Mouse (Mus musculus) neural tube, embryonic 14.5 days (tissue): ENCODE results near the gene Fam25c. TPM values are rescaled to one million over a fixed set of nuclear protein-coding genes. Genes with fewer than 3 reads are reported as not detected.
A peak's percentile ranks its signal among the peaks of the same experiment; 100 is the strongest.
"Not testable (repeated sequence)": the region's sequence is repeated elsewhere in the genome, so short reads cannot be mapped to it uniquely, and the experiment has no call there.

ENCODE experiments used
- ATAC-seq: fragments of 200-750 bp; cut with Nextera tagmentation; 2 replicates; pipeline ENCODE4 v1.8.0; 2017; ENCODE audit warnings: low read depth, mild to moderate bottlenecking, moderate TSS enrichment, moderate library complexity
- H3K27ac ChIP-seq: fragments of 300-500 bp; sonication (generic); 2 replicates; pipeline ENCODE4 v1.5.1; 2014; ENCODE audit warnings: low read depth, mild to moderate bottlenecking, control low read depth, low read length, moderate library complexity, mixed read lengths
- H3K27me3 ChIP-seq: fragments of 300-500 bp; sonication (generic); 2 replicates; pipeline ENCODE4 v1.6.1; 2014; ENCODE audit warnings: low read length; ENCODE audit not compliant: control insufficient read depth, insufficient read depth
- H3K36me3 ChIP-seq: fragments of 300-500 bp; sonication (generic); 2 replicates; pipeline ENCODE4 v1.6.1; 2014; ENCODE audit warnings: low read length, mixed read lengths; ENCODE audit not compliant: control insufficient read depth, insufficient read depth
- H3K4me1 ChIP-seq: fragments of 300-500 bp; sonication (generic); 2 replicates; pipeline ENCODE4 v1.6.1; 2014; ENCODE audit warnings: low read length; ENCODE audit not compliant: control insufficient read depth, insufficient read depth
- H3K4me2 ChIP-seq: fragments of 300-500 bp; sonication (generic); 2 replicates; pipeline ENCODE4 v1.6.1; 2014; ENCODE audit warnings: mild to moderate bottlenecking, low read depth, low read length, control low read depth
- H3K4me3 ChIP-seq: fragments of 300-500 bp; sonication (generic); 2 replicates; pipeline ENCODE4 v1.5.1; 2014; ENCODE audit warnings: low read depth, low read length, control low read depth, mixed read lengths
- H3K9ac ChIP-seq: fragments of 300-500 bp; sonication (generic); replicated peaks from 2 replicates; pipeline ENCODE4 v1.6.1; 2014; ENCODE audit warnings: low read depth, mild to moderate bottlenecking, control low read depth, low read length, mixed read lengths
- H3K9me3 ChIP-seq: fragments of 300-500 bp; sonication (generic); 2 replicates; pipeline ENCODE4 v1.6.1; 2016; ENCODE audit warnings: low read length; ENCODE audit not compliant: control insufficient read depth
- WGBS: fragments of 180-500 bp; shearing (Covaris S2); extraction: QIAGEN DNeasy Blood & Tissue Kit; methylation state at CpG from one replicate; pipeline ENCODE4 v1.1.7; 2014; 5-methylcytosine and 5-hydroxymethylcytosine counted together
- polyA plus RNA-seq: library from polyadenylated mRNA; unstranded; fragments of >200 nt; fragmentation: Nextera tagmentation; extraction: Ambion mirVana; gene quantifications from 2 replicates; pipeline ENCODE4 v1.2.1, GENCODE M21; 2014

Gene Fam25c
- polyA plus RNA-seq, 1 experiment from 2014 or later, result not detected

DNA sequence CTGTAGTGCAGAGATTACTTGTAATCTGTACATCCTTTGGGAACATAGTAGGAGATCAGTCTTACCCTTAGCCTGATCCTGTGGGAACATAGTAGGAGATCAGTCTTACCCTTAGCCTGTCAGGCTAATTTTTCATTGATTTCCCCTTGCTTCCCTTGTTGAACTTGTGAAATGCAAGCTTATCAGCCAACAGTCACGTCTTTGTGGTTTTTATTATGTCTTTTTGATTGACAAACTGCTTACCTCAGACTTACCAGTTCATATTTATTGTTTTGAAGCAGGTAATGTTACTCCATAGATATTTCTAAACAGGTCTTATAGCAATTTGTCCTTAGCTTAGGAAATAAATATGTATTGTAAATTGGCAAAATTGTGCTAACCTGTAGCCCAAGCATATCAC is 27.6 kb downstream of the Fam25c start:
- no peak overlapping the region for H3K9ac ChIP-seq
- no peaks in the 10 kb centered on the region for H3K27me3 ChIP-seq
- H3K36me3 ChIP-seq, result peaks cover 32% of the 10 kb centered on the region
- no peaks in the 10 kb centered on the region for H3K4me1 ChIP-seq
- no peak overlapping the region for H3K4me2 ChIP-seq
- H3K4me3 ChIP-seq, result no peak overlapping the region
- ATAC-seq, result no peak
- H3K9me3 ChIP-seq, result no peaks in the 10 kb centered on the region
- H3K27ac ChIP-seq, result no peak overlapping the region
- WGBS, result 93% methylated on average over 1 of the region's 1 CpGs

DNA sequence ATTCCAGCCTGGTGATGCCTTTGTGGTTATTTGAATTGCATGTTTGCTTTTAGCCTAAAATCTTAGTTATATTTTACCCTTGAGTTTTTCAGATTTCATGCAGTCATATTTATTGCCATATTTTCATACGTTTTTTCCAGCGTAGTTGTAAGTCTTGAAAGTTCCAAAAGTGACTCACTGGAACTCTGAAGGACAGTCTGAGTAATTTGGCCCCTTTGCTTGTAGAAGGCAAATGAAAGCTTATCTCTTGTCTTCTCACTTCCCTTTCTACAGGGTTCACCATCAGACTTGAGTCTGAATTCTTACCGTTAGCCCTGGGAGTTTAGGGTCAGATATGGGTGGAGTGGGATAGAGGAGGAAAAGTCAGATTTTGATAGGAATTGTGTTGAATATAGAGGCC is 28.6 kb downstream of the Fam25c start:
- Histone ChIP-seq H3K9ac (no peak overlapping the region), H3K4me3 (no peak overlapping the region), H3K27me3 (no peaks in the 10 kb centered on the region), H3K27ac (no peak overlapping the region), H3K9me3 (no peaks in the 10 kb centered on the region), H3K4me1 (no peaks in the 10 kb centered on the region), H3K36me3 (peaks cover 32% of the 10 kb centered on the region), H3K4me2 (no peak overlapping the region)
- 95% methylated on average over 3 of the region's 3 CpGs for WGBS
- ATAC-seq, result no peak

DNA sequence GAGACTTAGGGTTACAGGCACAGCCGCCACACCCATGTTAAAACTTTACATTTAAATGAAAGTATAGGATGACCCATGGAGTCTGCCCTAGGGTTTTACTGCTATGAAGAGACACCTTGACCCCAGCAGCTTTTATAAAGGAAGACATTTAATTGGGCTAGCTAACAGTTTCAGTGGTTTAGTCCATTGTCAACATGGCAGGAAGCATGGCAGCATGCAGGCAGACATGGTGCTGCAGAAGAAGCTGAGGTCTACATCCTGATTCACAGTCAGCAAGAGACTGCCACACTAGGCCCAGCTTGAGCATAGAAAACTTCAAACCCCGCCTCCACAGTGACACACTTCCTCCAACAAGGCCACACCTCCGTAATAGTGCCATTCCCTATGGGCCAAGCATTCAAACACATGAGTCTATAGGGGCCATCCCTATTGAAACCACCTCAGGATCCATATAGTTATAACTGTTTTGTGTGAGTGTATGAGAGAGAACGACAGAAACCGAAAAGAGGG is 31.6 kb downstream of the Fam25c start:
- H3K9me3 ChIP-seq, result no peaks in the 10 kb centered on the region
- H3K36me3 ChIP-seq, result peaks cover 30% of the 10 kb centered on the region
- H3K27me3 ChIP-seq, result no peaks in the 10 kb centered on the region
- H3K4me1 ChIP-seq, result no peaks in the 10 kb centered on the region
- no peak overlapping the region for H3K27ac ChIP-seq
- no peak for ATAC-seq
- H3K9ac ChIP-seq, result no peak overlapping the region
- no peak overlapping the region for H3K4me2 ChIP-seq
- 98% methylated on average over 5 of the region's 5 CpGs for WGBS
- no peak overlapping the region for H3K4me3 ChIP-seq

DNA sequence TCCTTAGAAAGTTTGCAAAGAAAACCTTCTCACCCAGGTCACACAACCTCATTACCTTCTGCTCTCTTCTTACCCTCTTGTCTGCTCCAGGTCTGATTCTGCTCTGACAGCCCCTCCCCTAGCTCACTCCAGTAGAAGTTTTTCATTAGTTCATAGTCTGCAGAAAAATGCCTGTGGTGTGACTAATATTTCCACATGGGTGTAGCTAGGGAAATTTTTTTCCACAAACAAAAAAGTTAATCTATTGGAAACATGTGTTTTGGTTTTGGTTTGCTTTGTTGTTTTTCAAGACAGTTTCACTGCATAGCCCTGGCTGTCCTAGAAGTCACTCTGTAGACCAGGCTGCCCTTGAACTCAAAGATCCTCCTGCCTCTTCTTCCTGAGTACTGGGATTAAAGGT is 37.1 kb downstream of the Fam25c start:
- Histone ChIP-seq H3K9ac (no peak overlapping the region), H3K27ac (no peak overlapping the region), H3K4me2 (no peak overlapping the region), H3K27me3 (no peaks in the 10 kb centered on the region), H3K4me3 (no peak overlapping the region), H3K4me1 (peaks cover 8% of the 10 kb centered on the region; the same call in 1 of the 2 replicates), H3K9me3 (no peaks in the 10 kb centered on the region), H3K36me3 (peaks cover 9% of the 10 kb centered on the region)
- ATAC-seq, result no peak

DNA sequence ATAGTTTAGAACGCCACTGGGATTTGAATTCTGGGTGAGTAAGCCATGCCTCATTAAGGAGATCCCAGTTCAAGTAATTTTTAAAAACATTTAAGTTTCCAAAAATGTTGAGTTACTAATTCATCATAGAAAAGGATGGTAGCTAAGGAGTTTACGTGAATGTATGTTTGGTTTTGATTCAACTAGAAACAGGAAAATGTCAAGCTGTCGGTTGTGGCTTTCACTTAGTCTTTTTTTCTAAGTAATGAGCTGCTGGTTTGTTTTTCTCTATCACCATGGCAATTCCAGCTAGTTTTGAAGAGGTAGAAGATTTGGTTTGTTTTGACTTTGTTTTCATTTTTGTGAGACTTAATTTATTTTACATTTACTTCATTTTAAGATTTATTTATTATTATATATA is 37.8 kb downstream of the Fam25c start:
- ATAC-seq, result no peak
- Histone ChIP-seq H3K4me3 (no peak overlapping the region), H3K27me3 (no peaks in the 10 kb centered on the region), H3K27ac (no peak overlapping the region), H3K36me3 (peaks cover 5% of the 10 kb centered on the region; the same call in 1 of the 2 replicates), H3K4me1 (peaks cover 13% of the 10 kb centered on the region; the same call in 1 of the 2 replicates), H3K9ac (no peak overlapping the region), H3K9me3 (no peaks in the 10 kb centered on the region), H3K4me2 (no peak overlapping the region)
- 87% methylated on average over 3 of the region's 3 CpGs for WGBS

DNA sequence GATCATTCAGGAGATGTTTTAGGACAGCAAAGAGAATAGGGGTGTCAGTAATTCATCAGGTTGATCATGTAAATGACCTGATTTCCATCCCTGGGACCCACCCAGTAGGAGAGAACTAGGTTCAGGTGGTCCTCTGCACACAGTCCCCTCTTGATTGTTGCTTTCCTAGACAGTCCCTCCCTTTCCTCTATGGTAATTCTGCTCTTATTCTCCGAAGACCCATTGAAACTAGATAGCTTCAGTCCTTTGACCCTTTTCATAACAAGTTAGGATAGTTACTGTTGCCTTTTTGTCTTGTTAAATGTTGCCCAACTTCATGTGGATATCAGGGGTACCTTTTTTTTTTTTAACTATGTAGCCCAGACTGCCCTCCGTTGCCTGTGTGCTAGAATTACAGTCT is 38.9 kb downstream of the Fam25c start:
- no peak for ATAC-seq
- no peaks in the 10 kb centered on the region for H3K9me3 ChIP-seq
- WGBS, result 97% methylated on average over 2 of the region's 2 CpGs

DNA sequence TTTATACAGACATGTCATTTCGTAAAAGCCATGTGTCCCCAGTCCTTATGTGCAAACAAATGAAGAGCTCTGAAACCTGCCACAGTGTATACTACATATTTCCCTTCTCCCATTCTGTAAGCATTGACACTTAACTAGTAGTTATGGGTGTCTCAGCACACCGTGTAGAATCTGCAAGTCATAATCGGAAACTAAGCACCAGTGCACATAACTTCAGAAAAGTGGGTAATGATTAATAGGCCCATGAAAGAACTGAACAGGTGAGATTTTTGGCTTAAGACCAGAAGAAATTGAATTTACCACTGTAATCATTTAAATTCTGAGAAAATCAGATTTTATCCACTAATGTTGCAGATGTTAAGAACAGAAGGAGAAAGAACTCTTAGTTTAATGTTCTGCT is 40.4 kb downstream of the Fam25c start:
- Histone ChIP-seq H3K4me3 (no peak overlapping the region), H3K27ac (no peak overlapping the region), H3K36me3 (no peaks in the 10 kb centered on the region; the same call in 1 of the 2 replicates), H3K4me2 (no peak overlapping the region), H3K9me3 (no peaks in the 10 kb centered on the region), H3K27me3 (no peaks in the 10 kb centered on the region), H3K4me1 (peaks cover 21% of the 10 kb centered on the region; the same call in 1 of the 2 replicates), H3K9ac (no peak overlapping the region)
- WGBS, result 83% methylated on average over 3 of the region's 3 CpGs
- no peak for ATAC-seq

More for the DNA sequence above, 38.9 kb downstream of the Fam25c start:
- Histone ChIP-seq H3K4me2 (no peak overlapping the region), H3K4me1 (peaks cover 21% of the 10 kb centered on the region; the same call in 1 of the 2 replicates), H3K4me3 (no peak overlapping the region), H3K36me3 (peaks cover 5% of the 10 kb centered on the region; the same call in 1 of the 2 replicates), H3K9ac (no peak overlapping the region), H3K27ac (no peak overlapping the region), H3K27me3 (no peaks in the 10 kb centered on the region)

DNA sequence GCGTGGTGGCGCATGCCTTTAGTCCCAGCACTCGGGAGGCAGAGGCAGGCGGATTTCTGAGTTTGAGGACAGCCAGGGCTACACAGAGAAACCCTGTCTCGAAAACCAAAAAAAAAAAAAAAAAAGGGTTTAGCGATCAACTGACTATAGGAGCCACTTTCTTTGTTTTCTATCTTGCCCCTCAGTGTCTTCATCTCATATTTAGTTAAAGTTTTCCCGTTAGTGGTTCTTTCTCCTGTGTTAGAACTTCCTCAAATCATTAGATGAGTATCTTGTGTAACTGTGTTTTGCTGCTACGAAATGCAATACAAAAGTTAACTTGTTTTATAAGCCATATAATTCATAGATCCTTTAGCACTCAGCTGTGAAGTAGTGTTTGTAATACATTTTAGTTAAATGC is 40.9 kb downstream of the Fam25c start:
- H3K27me3 ChIP-seq, H3K4me3 ChIP-seq, H3K36me3 ChIP-seq, H3K27ac ChIP-seq, H3K9ac ChIP-seq, ATAC-seq, H3K9me3 ChIP-seq: not testable (repeated sequence)
- H3K4me2 ChIP-seq, result 0 out of 2 replicates have a peak overlapping the region, but pooled peaks have one; percentile 89
- WGBS, result 93% methylated on average over 8 of the region's 8 CpGs
- peaks cover 21% of the 10 kb centered on the region; the same call in 1 of the 2 replicates for H3K4me1 ChIP-seq

DNA sequence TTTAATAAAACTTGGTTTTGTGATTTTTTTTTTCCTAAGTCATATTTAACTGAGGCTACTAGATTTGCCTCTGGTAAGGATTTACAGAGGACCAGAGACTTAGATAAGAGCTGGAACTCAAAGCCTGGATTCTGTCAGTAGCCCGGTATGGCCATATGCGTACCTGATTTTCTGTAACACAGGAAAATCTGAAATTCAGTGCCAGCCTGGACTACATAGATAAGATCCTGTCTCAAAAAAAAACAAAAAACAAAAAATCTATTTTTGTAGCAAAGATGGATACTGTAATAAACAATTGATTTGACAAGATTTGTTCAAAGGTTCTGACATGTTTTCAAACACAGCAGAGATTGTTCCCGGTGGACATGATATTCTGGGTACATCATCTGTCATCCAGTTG is 41.6 kb downstream of the Fam25c start:
- Histone ChIP-seq H3K4me3 (peak overlapping the region; percentile 4; the same call in 1 of the 2 replicates), H3K9ac (no peak overlapping the region), H3K4me1 (peaks cover 21% of the 10 kb centered on the region; the same call in 1 of the 2 replicates), H3K27ac (no peak overlapping the region), H3K36me3 (no peaks in the 10 kb centered on the region), H3K27me3 (no peaks in the 10 kb centered on the region), H3K9me3 (no peaks in the 10 kb centered on the region), H3K4me2 (peak overlapping the region; percentile 89)
- 87% methylated on average over 3 of the region's 3 CpGs for WGBS
- ATAC-seq, result no peak
